Mouse (Mus musculus): Measurements from ENCODE around the gene Vps45. TPM values are rescaled to one million over a fixed set of nuclear protein-coding genes. Genes with fewer than 3 reads are reported as not detected.
A peak's percentile ranks its signal among the peaks of the same experiment; 100 is the strongest.
"Not testable (repeated sequence)": the region's sequence is repeated elsewhere in the genome, so short reads cannot be mapped to it uniquely, and the experiment has no call there.

Gene Vps45
- polyA plus RNA-seq, 1 experiment = 20.1 TPM

DNA sequence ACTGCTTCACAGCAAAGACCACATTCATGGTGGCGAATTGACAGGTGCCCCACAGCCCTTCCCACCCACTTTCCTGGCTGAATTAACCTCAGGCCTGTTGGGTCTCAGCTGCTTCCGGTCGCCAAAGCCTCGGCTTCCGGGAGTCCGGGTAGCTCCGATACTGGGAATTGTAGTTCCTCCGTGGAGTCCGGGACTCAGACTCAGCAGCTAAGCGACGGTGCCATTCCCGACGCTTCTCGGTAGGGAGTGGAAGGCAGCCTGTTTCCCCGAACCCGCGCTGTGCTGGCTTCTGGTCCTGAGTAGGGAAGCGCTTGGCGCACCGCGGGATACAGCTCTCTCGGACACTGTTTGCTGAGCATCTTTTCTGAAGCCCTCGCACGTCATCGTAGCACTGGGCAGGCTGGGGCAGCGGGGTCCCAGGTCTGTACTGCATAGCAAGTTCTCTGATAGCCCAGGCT lies 490 bp downstream of the Vps45 start:
- TF ChIP-seq POLR2A (IDR thresholded peaks at IDR 0.05; ENCODE audit: borderline replicate concordance, control insufficient read depth, low read depth, low read length) (peak; percentile 69; the same call in 1 of the 2 replicates), CTCF (IDR thresholded peaks at IDR 0.05; ENCODE audit: control insufficient read depth, insufficient read depth, low read length) (no peak; the same call in 1 of the 2 replicates)
- no peaks in the 10 kb centered on the region for H3K4me1 ChIP-seq (ENCODE audit: control insufficient read depth, insufficient read depth, low read length)
- H3K4me3 ChIP-seq (replicated peaks; ENCODE audit: control insufficient read depth, low read depth, low read length) = peak overlapping the region; percentile 76
- under 1% methylated on average over 26 of the region's 26 CpGs for WGBS
- peak overlapping the region; percentile 66 for H3K27ac ChIP-seq (ENCODE audit: control insufficient read depth, insufficient read depth, low read depth, low read length, poor library complexity)

DNA sequence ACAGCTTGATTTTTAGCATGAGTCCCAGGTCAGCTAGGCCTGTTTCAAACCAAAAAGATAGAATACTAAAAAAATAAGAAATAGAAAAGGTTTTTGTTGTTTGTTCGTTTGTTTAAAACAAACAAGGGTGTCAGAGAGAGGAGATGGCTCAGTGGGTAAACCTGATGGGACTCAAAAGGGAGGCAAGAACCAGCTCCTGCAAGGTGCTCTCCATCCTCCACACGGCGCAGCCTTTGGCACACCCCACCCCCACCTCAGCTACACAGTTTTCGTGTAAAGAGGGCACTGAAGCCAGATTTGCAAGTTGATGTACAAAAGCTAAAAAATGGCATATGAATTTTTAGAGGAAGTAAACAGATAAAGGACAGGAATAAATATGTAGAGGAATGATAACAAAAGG lies 2.2 kb downstream of the Vps45 start:
- no peak overlapping the region for H3K27ac ChIP-seq (ENCODE audit: control insufficient read depth, insufficient read depth, low read depth, low read length, poor library complexity)
- TF ChIP-seq POLR2A (IDR thresholded peaks at IDR 0.05; ENCODE audit: borderline replicate concordance, control insufficient read depth, low read depth, low read length) = no peak
- TF ChIP-seq CTCF (IDR thresholded peaks at IDR 0.05; ENCODE audit: control insufficient read depth, insufficient read depth, low read length) = no peak
- WGBS = 81% methylated on average over 4 of the region's 4 CpGs
- no peaks in the 10 kb centered on the region for H3K4me1 ChIP-seq (ENCODE audit: control insufficient read depth, insufficient read depth, low read length)
- H3K4me3 ChIP-seq (replicated peaks; ENCODE audit: control insufficient read depth, low read depth, low read length) = no peak overlapping the region

DNA sequence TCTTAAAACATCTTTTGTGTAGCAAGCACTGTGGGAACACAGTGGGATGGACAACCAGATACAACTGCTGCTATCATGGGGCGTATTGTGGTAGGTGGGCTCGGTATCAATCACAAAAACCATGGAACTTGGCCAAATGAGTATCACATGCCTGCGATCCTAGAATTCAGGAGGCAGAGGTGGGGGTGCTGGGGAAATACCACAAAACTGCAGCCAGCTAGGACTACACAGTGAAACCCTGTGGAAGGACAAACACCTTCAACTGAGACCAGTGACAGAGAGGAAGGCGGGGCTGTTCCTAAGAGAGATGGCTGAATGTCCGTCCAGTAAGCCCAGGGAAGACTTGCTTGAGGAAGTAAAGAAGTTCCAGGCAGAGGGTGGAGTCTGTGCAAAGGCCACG lies 3.0 kb downstream of the Vps45 start:
- no peak for TF ChIP-seq POLR2A (IDR thresholded peaks at IDR 0.05; ENCODE audit: borderline replicate concordance, control insufficient read depth, low read depth, low read length)
- 72% methylated on average over 6 of the region's 6 CpGs for WGBS

DNA sequence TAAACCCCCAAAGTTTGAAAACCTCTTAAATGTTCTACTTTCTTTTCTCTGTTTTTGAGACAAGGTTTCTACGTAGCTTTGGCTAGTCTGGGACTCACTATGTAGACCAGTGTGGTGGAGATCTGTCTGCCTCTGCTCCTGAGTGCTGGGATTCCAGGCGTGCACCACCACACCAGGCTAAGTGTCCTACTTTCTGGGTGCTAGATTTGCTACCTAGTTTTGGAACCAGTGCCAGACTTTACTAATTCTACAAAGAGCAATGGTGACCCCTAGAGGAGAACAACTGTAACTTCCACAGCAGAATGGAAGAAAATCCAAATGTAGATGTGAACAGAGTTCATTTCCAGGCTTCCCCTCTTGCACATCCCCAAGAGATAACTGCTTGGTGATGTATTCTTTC lies 6.4 kb downstream of the Vps45 start:
- Histone ChIP-seq H3K4me3 (replicated peaks; ENCODE audit: control insufficient read depth, low read depth, low read length) (no peak overlapping the region), H3K27ac (ENCODE audit: control insufficient read depth, insufficient read depth, low read depth, low read length, poor library complexity) (no peak overlapping the region), H3K4me1 (ENCODE audit: control insufficient read depth, insufficient read depth, low read length) (no peaks in the 10 kb centered on the region)
- WGBS = 50% methylated on average over 2 of the region's 2 CpGs
- TF ChIP-seq POLR2A (IDR thresholded peaks at IDR 0.05; ENCODE audit: borderline replicate concordance, control insufficient read depth, low read depth, low read length) (no peak), CTCF (IDR thresholded peaks at IDR 0.05; ENCODE audit: control insufficient read depth, insufficient read depth, low read length) (peak; percentile 39)

More for the DNA sequence above, 3.0 kb downstream of the Vps45 start:
- no peaks in the 10 kb centered on the region for H3K4me1 ChIP-seq (ENCODE audit: control insufficient read depth, insufficient read depth, low read length)
- H3K4me3 ChIP-seq (replicated peaks; ENCODE audit: control insufficient read depth, low read depth, low read length) = no peak overlapping the region
- no peak overlapping the region for H3K27ac ChIP-seq (ENCODE audit: control insufficient read depth, insufficient read depth, low read depth, low read length, poor library complexity)

DNA sequence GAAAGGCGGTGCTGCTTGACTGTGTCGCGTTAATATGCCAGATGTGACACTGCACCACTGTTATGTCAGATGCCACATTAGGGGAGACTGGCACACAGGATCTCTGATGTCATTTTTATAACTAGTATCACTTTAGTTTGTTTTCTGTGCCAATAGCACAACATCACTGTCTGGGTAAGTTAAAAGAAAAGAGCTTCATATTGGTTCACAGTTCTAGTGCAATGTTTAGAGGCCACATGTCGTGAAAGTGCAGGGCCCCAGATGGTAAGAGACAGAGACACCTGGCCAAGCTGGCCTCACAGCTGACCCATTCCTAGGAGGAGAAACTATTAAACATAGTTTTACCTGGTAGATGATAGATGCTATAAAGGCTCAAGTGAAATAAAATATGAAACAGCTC lies 7.1 kb downstream of the Vps45 start:
- Histone ChIP-seq H3K27ac (ENCODE audit: control insufficient read depth, insufficient read depth, low read depth, low read length, poor library complexity) (no peak overlapping the region), H3K4me3 (replicated peaks; ENCODE audit: control insufficient read depth, low read depth, low read length) (no peak overlapping the region), H3K4me1 (ENCODE audit: control insufficient read depth, insufficient read depth, low read length) (no peaks in the 10 kb centered on the region)
- TF ChIP-seq CTCF (IDR thresholded peaks at IDR 0.05; ENCODE audit: control insufficient read depth, insufficient read depth, low read length) = no peak
- TF ChIP-seq POLR2A (IDR thresholded peaks at IDR 0.05; ENCODE audit: borderline replicate concordance, control insufficient read depth, low read depth, low read length) = no peak
- WGBS = 90% methylated on average over 4 of the region's 4 CpGs

DNA sequence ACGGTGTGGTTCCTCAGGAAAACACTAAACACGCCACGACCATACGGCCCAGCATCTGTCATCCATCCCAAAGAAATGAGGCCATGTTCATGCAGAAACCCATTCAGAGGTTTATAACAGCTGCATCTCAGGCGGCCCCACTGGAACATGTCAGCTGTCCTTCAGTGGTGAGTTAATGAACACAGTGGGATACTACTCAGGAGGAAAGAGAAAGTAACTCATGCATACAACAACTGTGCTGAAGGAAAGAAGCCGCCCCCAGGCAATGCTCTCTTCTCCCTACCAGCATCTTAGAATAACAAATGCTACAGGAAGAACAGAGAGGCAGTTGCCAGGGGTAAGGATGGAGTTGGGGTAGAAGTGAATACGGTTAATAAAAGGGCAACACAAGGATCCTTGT lies 7.5 kb downstream of the Vps45 start:
- 89% methylated on average over 7 of the region's 7 CpGs for WGBS
- H3K4me3 ChIP-seq (replicated peaks; ENCODE audit: control insufficient read depth, low read depth, low read length) = no peak overlapping the region
- no peaks in the 10 kb centered on the region for H3K4me1 ChIP-seq (ENCODE audit: control insufficient read depth, insufficient read depth, low read length)
- H3K27ac ChIP-seq (ENCODE audit: control insufficient read depth, insufficient read depth, low read depth, low read length, poor library complexity) = no peak overlapping the region
- TF ChIP-seq POLR2A (IDR thresholded peaks at IDR 0.05; ENCODE audit: borderline replicate concordance, control insufficient read depth, low read depth, low read length) = no peak
- TF ChIP-seq CTCF (IDR thresholded peaks at IDR 0.05; ENCODE audit: control insufficient read depth, insufficient read depth, low read length) = no peak

DNA sequence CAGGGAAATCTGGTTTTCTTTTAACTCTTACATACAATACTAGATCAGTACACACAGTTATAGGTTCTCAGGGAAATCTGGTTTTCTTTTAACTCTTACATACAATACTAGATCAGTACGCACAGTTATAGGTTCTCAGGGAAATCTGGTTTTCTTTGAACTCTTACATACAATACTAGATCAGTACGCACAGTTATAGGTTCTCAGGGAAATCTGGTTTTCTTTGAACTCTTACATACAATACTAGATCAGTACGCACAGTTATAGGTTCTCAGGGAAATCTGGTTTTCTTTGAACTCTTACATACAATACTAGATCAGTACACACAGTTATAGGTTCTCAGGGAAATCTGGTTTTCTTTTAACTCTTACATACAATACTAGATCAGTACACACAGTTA lies 13.7 kb downstream of the Vps45 start:
- H3K4me1 ChIP-seq (ENCODE audit: control insufficient read depth, insufficient read depth, low read length); H3K4me3 ChIP-seq (replicated peaks; ENCODE audit: control insufficient read depth, low read depth, low read length); H3K27ac ChIP-seq (ENCODE audit: control insufficient read depth, insufficient read depth, low read depth, low read length, poor library complexity): not testable (repeated sequence)
- 85% methylated on average over 3 of the region's 3 CpGs for WGBS

DNA sequence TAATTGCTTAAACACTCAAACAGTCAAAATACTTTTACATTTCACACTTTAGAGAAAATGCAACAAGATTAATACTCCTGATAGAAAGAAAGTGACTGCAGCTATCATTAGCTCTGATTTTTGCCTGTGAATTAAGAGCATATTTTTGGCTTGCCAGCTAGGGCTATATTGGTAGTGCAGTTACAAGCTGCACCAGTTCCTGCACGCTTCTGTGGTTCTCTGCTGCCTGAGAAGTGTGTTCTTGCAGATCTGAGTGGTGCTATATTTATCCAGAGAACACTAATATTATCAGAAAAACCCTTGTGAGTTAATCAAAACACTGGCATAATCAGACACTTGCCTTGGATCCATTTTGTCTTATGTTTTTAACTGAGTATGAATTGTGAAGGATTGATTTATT lies 15.2 kb downstream of the Vps45 start:
- TF ChIP-seq POLR2A (IDR thresholded peaks at IDR 0.05; ENCODE audit: borderline replicate concordance, control insufficient read depth, low read depth, low read length) (no peak), CTCF (IDR thresholded peaks at IDR 0.05; ENCODE audit: control insufficient read depth, insufficient read depth, low read length) (no peak)
- 75% methylated on average over 1 of the region's 1 CpGs for WGBS
- H3K27ac ChIP-seq (ENCODE audit: control insufficient read depth, insufficient read depth, low read depth, low read length, poor library complexity) = no peak overlapping the region
- no peak overlapping the region for H3K4me3 ChIP-seq (replicated peaks; ENCODE audit: control insufficient read depth, low read depth, low read length)
- H3K4me1 ChIP-seq (ENCODE audit: control insufficient read depth, insufficient read depth, low read length) = no peaks in the 10 kb centered on the region

DNA sequence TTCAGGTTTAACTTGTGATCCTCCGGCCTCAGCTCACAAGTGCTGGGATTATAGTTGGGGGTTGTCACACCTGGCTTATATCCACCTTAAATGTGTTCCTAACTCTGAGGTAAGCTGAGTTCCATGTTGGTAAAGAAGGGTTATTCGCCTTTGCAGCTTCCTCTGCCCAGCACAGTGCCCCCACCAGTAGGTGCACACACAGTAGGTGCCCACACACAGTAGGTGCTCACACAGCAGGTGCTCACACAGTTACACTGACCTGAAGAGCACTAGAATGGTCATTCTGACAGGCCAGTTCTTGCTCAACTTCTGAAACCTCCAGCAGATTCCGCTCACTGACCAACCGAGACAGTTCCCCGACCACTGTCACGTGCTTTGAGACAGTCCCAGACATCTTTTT lies 17.2 kb downstream of the Vps45 start:
- TF ChIP-seq CTCF (IDR thresholded peaks at IDR 0.05; ENCODE audit: control insufficient read depth, insufficient read depth, low read length) (no peak), POLR2A (IDR thresholded peaks at IDR 0.05; ENCODE audit: borderline replicate concordance, control insufficient read depth, low read depth, low read length) (no peak)
- Histone ChIP-seq H3K27ac (ENCODE audit: control insufficient read depth, insufficient read depth, low read depth, low read length, poor library complexity) (no peak overlapping the region), H3K4me1 (ENCODE audit: control insufficient read depth, insufficient read depth, low read length) (no peaks in the 10 kb centered on the region), H3K4me3 (replicated peaks; ENCODE audit: control insufficient read depth, low read depth, low read length) (no peak overlapping the region)
- 88% methylated on average over 6 of the region's 6 CpGs for WGBS

Measured in bone marrow, adult 2 months (tissue).